Mouse (Mus musculus): ENCODE results near the gene Gm3147. TPM values are rescaled to one million over a fixed set of nuclear protein-coding genes. Genes with fewer than 3 reads are reported as not detected.

Gene Gm3147
- polyA plus RNA-seq (2014; fragmentation: Illumina TruSeq; extraction: RNeasy Lipid Tissue Mini Kit (QIAGEN cat#74804); ENCODE audit: low replicate concordance) = not detected

GRCm38 (mm10) chr5:94616242-94616641 lies at the start of gene Gm3147:
Gm3147 (minus strand) TSS chr5:94616342.

DNA sequence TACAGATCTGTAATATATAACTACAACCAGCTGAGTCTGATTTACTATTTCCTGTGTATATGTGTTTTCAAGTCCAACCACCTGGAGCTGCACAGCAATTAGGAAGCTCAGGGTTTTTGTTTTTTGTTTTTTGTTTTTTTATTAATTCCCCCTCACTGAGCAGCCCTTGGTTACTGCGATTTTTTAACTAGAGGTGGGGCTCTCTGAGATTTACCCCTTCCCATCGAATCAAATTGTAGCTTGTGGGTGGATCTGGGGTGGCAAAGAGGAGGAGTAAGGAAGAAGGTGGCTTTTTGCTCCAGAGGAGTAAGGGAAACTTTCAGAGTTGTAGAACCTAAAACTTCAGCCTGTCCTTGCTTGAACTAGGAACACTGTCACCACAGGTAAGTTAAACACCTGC lies 31.9 kb upstream of the Gm3147 start, which contains the start of gene Gm6205:
TSS of gene Gm6205 (plus strand) at position 301 of the 400 bp plus-strand sequence.

GRCm38 (mm10) chr5:94623679-94624078 lies 7.5 kb upstream of the Gm3147 start, which contains the start of gene Gm6509:
Gm6509 (plus strand) TSS chr5:94623979.

Other genes with a start within 250 kb of the Gm3147 start
- gene Gm7682, start 170.6 kb downstream of the Gm3147 start, polyA plus RNA-seq (2014; fragmentation: Illumina TruSeq; extraction: RNeasy Lipid Tissue Mini Kit (QIAGEN cat#74804); ENCODE audit: low replicate concordance) = not detected
- not detected for gene Gm3139, start 90.1 kb downstream of the Gm3147 start, polyA plus RNA-seq (2014; fragmentation: Illumina TruSeq; extraction: RNeasy Lipid Tissue Mini Kit (QIAGEN cat#74804); ENCODE audit: low replicate concordance)
- gene Gm6509, start 7.6 kb upstream of the Gm3147 start, polyA plus RNA-seq (2014; fragmentation: Illumina TruSeq; extraction: RNeasy Lipid Tissue Mini Kit (QIAGEN cat#74804); ENCODE audit: low replicate concordance) = not detected
- gene Gm6205, start 32.0 kb upstream of the Gm3147 start, polyA plus RNA-seq (2014; fragmentation: Illumina TruSeq; extraction: RNeasy Lipid Tissue Mini Kit (QIAGEN cat#74804); ENCODE audit: low replicate concordance) = 0.85 TPM
- gene Gm3183, start 249.1 kb upstream of the Gm3147 start, polyA plus RNA-seq (2014; fragmentation: Illumina TruSeq; extraction: RNeasy Lipid Tissue Mini Kit (QIAGEN cat#74804); ENCODE audit: low replicate concordance) = not detected

All from small intestine, adult 10 weeks (tissue).